Mouse (Mus musculus) MEL (cell line): Measurements from ENCODE around the gene Sh3rf1. TPM values are rescaled to one million over a fixed set of nuclear protein-coding genes. Genes with fewer than 3 reads are reported as not detected.

ENCODE experiments used
- DNase-seq: peaks from one replicate; pipeline ENCODE4 v3.0.0; 2011; ENCODE audit warnings: low read depth, low spot score
- H3K27ac ChIP-seq: 2 replicates; pipeline ENCODE4 v1.5.1; 2012; ENCODE audit warnings: low read depth, mild to moderate bottlenecking, control low read depth, low read length, moderate library complexity; ENCODE audit not compliant: control insufficient read depth
- H3K27me3 ChIP-seq, 2 experiments: fragments of 150-350 bp in 1 of 2; sonication (generic) in 1 of 2; 2 replicates each; pipeline ENCODE4 v1.6.1; 2012; ENCODE audit warnings: low read length in 2 of 2, mild to moderate bottlenecking in 2 of 2, improper control_type of control experiment in 1 of 2, moderate library complexity in 1 of 2; ENCODE audit not compliant: insufficient read depth in 2 of 2, control insufficient read depth in 1 of 2
- H3K36me3 ChIP-seq, 2 experiments: 2 replicates each; pipeline ENCODE4 v1.6.1; 2012 to 2014; ENCODE audit warnings: low read length in 2 of 2, improper control_type of control experiment in 1 of 2, inconsistent platforms in 1 of 2, mild to moderate bottlenecking in 1 of 2; ENCODE audit not compliant: insufficient read depth in 2 of 2, control insufficient read depth in 1 of 2
- H3K4me1 ChIP-seq, 2 experiments: fragments of 150-350 bp in 1 of 2; sonication (generic) in 1 of 2; 2 replicates each; pipeline ENCODE4 v1.6.1; 2012; ENCODE audit warnings: low read length in 2 of 2, improper control_type of control experiment in 1 of 2, mild to moderate bottlenecking in 1 of 2; ENCODE audit not compliant: insufficient read depth in 2 of 2, control insufficient read depth in 1 of 2
- H3K4me3 ChIP-seq, 2 experiments: fragments of 150-350 bp in 1 of 2; sonication (generic) in 1 of 2; 2 replicates each; pipeline ENCODE4 v1.5.1; 2012; ENCODE audit warnings: low read depth in 2 of 2, low read length in 2 of 2, mild to moderate bottlenecking in 2 of 2, moderate library complexity in 2 of 2, control low read depth in 1 of 2, improper control_type of control experiment in 1 of 2; ENCODE audit not compliant: control insufficient read depth in 1 of 2, insufficient read depth in 1 of 2
- H3K79me2 ChIP-seq: 2 replicates; pipeline ENCODE4 v1.6.1; 2012; ENCODE audit warnings: mild to moderate bottlenecking, low read length, moderate library complexity; ENCODE audit not compliant: control insufficient read depth, poor library complexity, insufficient read depth
- H3K9ac ChIP-seq: 2 replicates; pipeline ENCODE4 v1.6.1; 2012; ENCODE audit warnings: low read depth, mild to moderate bottlenecking, control low read depth, low read length, moderate library complexity; ENCODE audit not compliant: control insufficient read depth, poor library complexity, severe bottlenecking
- H3K9me3 ChIP-seq: fragments of 150-350 bp; sonication (generic); replicated peaks from 2 replicates; pipeline ENCODE4 v1.6.1; 2012; ENCODE audit warnings: mild to moderate bottlenecking, low read length, improper control_type of control experiment, moderate library complexity; ENCODE audit not compliant: insufficient read depth
- CHD2 ChIP-seq: IDR thresholded peaks from 2 replicates; pipeline ENCODE4 v1.6.1; 2011; ENCODE audit warnings: low read length, improper control_type of control experiment
- HCFC1 ChIP-seq: IDR thresholded peaks from 2 replicates; pipeline ENCODE4 v1.6.1; 2012; ENCODE audit warnings: low read depth, mild to moderate bottlenecking, inconsistent platforms, low read length, improper control_type of control experiment, moderate library complexity
- MAFK ChIP-seq: IDR thresholded peaks from 2 replicates; pipeline ENCODE4 v1.6.1; 2011; ENCODE audit warnings: low read depth, mild to moderate bottlenecking, low read length, improper control_type of control experiment, borderline replicate concordance
- MXI1 ChIP-seq: IDR thresholded peaks from 2 replicates; pipeline ENCODE4 v1.6.1; 2011; ENCODE audit warnings: mild to moderate bottlenecking, low read depth, low read length, improper control_type of control experiment
- MYB ChIP-seq: IDR thresholded peaks from 2 replicates; pipeline ENCODE4 v1.6.1; 2011; ENCODE audit warnings: mild to moderate bottlenecking, low read depth, low read length, improper control_type of control experiment
- MYC ChIP-seq: IDR thresholded peaks from 2 replicates; pipeline ENCODE4 v1.6.1; 2011; ENCODE audit warnings: low read depth, mild to moderate bottlenecking, low read length, improper control_type of control experiment, moderate library complexity
- NELFE ChIP-seq: IDR thresholded peaks from 2 replicates; pipeline ENCODE4 v1.6.1; 2011; ENCODE audit warnings: low read depth, low read length, improper control_type of control experiment
- NRF1 ChIP-seq: IDR thresholded peaks from 2 replicates; pipeline ENCODE4 v1.6.1; 2014; ENCODE audit warnings: low read depth, mild to moderate bottlenecking, inconsistent platforms, low read length, improper control_type of control experiment, moderate library complexity; ENCODE audit not compliant: poor library complexity, insufficient read depth, severe bottlenecking
- POLR2A ChIP-seq, 2 experiments: IDR thresholded peaks; 2 replicates each; pipeline ENCODE4 v1.6.1; 2011 to 2012; ENCODE audit warnings: low read length in 2 of 2, mild to moderate bottlenecking in 2 of 2, control low read depth in 1 of 2, improper control_type of control experiment in 1 of 2, low read depth in 1 of 2, moderate library complexity in 1 of 2; ENCODE audit not compliant: control insufficient read depth in 1 of 2, insufficient read depth in 1 of 2, poor library complexity in 1 of 2
- POLR2AphosphoS5 ChIP-seq: IDR thresholded peaks from 2 replicates; pipeline ENCODE4 v1.6.1; 2012; ENCODE audit warnings: low read depth, borderline replicate concordance, mild to moderate bottlenecking, inconsistent platforms, low read length, moderate library complexity, mixed read lengths
- RAD21 ChIP-seq: IDR thresholded peaks from 2 replicates; pipeline ENCODE4 v1.6.1; 2011; ENCODE audit warnings: mild to moderate bottlenecking, low read depth, low read length, improper control_type of control experiment
- UBTF ChIP-seq: IDR thresholded peaks from 2 replicates; pipeline ENCODE4 v1.6.1; 2012; ENCODE audit warnings: low read depth, mild to moderate bottlenecking, inconsistent platforms, low read length, improper control_type of control experiment, moderate library complexity, borderline replicate concordance; ENCODE audit not compliant: insufficient read depth
- USF1 ChIP-seq: IDR thresholded peaks from 2 replicates; pipeline ENCODE4 v1.6.1; 2014; ENCODE audit warnings: low read depth, mild to moderate bottlenecking, inconsistent platforms, low read length, improper control_type of control experiment, moderate library complexity
- ZMIZ1 ChIP-seq: IDR thresholded peaks from 2 replicates; pipeline ENCODE4 v1.6.1; 2012; ENCODE audit warnings: low read depth, mild to moderate bottlenecking, inconsistent platforms, low read length, improper control_type of control experiment, moderate library complexity
- polyA plus RNA-seq, 2 experiments: library from polyadenylated mRNA; stranded (reverse) in 1 of 2; unstranded in 1 of 2; fragments of >175 nt in 1 of 2; fragments of >200 nt in 1 of 2; gene quantifications; 2 replicates each; pipeline versions ENCODE4 v1.2.1 to v1.2.4; 2012; ENCODE audit warnings: low replicate concordance in 2 of 2, low read depth in 1 of 2; ENCODE audit not compliant: insufficient read length in 2 of 2, insufficient read depth in 1 of 2, missing spikeins in 1 of 2
- total RNA-seq: library from RNA; depleted of rRNA; stranded (reverse); fragments of 300-350 nt; gene quantifications from 2 replicates; pipeline ENCODE4 v1.2.3, GENCODE M21; 2012

Sh3rf1 gene
- total and polyA plus RNA-seq, 3 experiments = 1.5 to 5.9 TPM; not detected in 1

GRCm38 (mm10) chr8:61268233-61268916 is 44.7 kb downstream of the Sh3rf1 start:
- no peaks in the 10 kb centered on the region for H3K36me3 ChIP-seq

DNA sequence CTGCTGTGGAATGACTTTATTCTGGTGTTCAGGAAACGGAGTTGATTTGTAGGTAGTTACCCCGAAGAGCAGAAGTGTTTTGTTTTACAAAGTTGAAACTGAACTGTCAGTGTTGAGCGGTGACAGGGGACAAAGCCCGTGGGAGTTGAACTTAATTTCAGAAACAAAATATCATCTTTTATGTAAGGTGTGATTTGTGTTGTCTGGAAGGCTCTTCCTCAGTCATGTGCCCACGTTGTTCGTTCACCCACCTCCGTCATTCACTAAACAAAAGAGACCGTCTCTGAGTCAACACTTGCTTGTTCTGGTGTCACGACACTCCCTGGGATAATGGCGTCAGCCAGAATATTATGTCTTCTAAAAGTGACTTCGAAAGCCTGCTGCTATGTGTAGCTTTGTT is 46.3 kb downstream of the Sh3rf1 start:
- no peak for DNase-seq
- Histone ChIP-seq H3K4me3 (no peak overlapping the region), H3K9ac (no peak overlapping the region), H3K27me3 (no peaks in the 10 kb centered on the region), H3K9me3 (no peaks in the 10 kb centered on the region), H3K4me1 (peaks cover 4 to 8% of the 10 kb centered on the region in 2 experiments), H3K79me2 (no peaks in the 10 kb centered on the region), H3K27ac (no peak overlapping the region), H3K36me3 (peaks cover 0 to 5% of the 10 kb centered on the region in 2 experiments; a peak in 2 of 4 replicates)
- TF ChIP-seq RAD21 (no peak), MAFK (no peak), CHD2 (no peak), HCFC1 (no peak)

More at GRCm38 (mm10) chr8:61268233-61268916, 44.7 kb downstream of the Sh3rf1 start:
- H3K4me1 ChIP-seq = no peaks in the 10 kb centered on the region
- H3K27ac ChIP-seq = no peak overlapping the region
- no peaks in the 10 kb centered on the region for H3K27me3 ChIP-seq
- no peak for DNase-seq
- H3K9ac ChIP-seq = no peak overlapping the region
- H3K9me3 ChIP-seq = no peaks in the 10 kb centered on the region
- TF ChIP-seq ZMIZ1 (no peak), USF1 (no peak), NRF1 (no peak), CHD2 (no peak), MYB (no peak), POLR2A (IDR thresholded peaks at IDR 0.05; ENCODE audit: control insufficient read depth in 1 of 2, insufficient read depth in 1 of 2, low read depth in 1 of 2, low read length in 2 of 2, poor library complexity in 1 of 2) (no peak), POLR2AphosphoS5 (no peak), UBTF (no peak), MXI1 (no peak), MYC (no peak), NELFE (no peak)
- TF ChIP-seq, all 39 proteins: peak for 0
- Histone ChIP-seq H3K4me3 (no peak overlapping the region), H3K79me2 (no peaks in the 10 kb centered on the region)
